Mouse (Mus musculus): ENCODE results near the gene Gtf2h3.

Gtf2h3 gene

DNA sequence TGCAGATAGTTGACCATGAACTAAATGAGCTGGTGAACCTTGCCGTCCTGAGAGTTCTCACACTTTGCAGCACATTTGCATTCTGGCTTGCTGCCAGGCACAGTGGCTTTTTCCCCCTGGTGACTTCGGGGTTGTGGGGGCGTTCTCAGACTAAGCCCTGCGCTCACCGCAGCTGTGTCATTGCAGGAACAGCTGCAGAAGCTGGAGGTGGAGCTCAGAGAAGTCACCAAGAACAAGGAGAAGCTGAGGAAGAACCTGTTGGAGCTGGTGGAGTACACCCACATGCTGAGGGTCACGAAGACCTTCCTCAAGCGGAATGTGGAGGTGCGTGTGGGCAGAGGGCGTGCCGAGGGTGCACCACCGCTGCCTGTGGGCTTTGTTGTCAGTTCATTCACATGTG lies 58.4 kb downstream of the Gtf2h3 start:
- no peak for DNase-seq (ENCODE audit: low read depth)

DNA sequence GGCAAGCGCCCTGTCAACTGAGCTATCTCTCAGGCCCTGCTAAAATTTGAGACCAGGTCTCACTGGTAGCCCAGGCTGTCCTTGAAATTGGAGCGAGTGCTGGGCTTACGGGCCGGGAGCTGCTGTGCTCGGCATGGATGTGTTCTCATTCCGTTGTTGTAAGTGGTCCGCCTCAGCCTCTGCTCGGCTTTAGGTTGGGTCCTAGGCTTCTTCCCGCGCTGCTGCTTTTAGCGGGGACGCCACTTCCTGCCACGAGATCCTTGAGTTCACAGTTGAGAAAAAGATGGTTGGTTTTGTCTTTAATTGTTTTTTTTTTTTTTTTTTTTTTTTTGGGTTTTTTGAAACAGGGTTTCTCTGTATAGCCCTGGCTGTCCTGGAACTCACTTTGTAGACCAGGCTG lies 58.9 kb downstream of the Gtf2h3 start:
- no peak for DNase-seq (ENCODE audit: low read depth)

Measured in fibroblast of lung, adult 2 months (primary cell).